Mouse (Mus musculus): Measurements from ENCODE around the gene Alpi. TPM values are rescaled to one million over a fixed set of nuclear protein-coding genes. Genes with fewer than 3 reads are reported as not detected.

Alpi gene
- 0.08 TPM in 1 of 2 replicates, not detected in the other for polyA plus RNA-seq (2012; rRNA removed)

DNA sequence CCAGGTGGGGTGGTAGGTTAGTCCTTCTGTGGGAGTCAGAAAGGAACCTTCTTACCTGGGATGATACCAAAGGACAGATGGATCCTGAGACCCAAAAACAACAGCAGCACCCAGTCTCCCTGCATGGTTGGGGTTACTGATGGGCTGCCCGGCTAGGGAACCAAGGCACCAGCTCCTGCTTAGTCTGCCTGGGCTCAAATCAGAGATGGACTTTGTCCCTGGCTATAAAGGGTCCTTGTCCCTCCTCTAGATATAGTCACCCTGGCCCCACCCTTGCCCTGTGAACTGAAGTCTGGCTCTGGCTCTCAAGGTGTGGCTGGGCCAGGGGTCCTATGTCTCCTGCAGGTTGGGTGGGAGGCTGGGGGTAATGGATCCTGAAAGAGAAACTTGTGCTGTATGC, at the start of gene Alpi:
Alpi (minus strand) TSS at position 196 of the 400 bp plus-strand sequence.
- DNase-seq (ENCODE audit: low read depth): no peak

DNA sequence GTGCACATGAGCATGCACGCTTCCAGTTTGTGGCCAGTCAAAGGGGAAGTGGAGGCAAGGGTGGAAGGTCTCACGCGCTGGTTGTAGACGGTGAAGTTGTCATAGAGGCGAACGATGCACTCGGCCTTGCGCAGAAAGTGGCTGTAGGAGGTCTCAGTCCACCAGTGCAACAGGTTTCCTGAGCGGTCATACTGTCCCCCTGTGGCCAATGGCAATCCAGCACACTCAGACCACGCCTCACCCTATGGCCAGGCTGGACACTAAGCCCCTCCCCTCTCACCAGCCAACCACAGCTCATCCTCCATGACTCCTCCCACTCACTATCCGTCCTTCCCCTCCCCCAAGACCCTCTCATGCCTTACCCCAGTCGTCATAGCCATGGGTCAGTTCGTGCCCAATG, 48.0 kb upstream of the Alpi start:
- no peak for DNase-seq (ENCODE audit: low read depth)

DNA sequence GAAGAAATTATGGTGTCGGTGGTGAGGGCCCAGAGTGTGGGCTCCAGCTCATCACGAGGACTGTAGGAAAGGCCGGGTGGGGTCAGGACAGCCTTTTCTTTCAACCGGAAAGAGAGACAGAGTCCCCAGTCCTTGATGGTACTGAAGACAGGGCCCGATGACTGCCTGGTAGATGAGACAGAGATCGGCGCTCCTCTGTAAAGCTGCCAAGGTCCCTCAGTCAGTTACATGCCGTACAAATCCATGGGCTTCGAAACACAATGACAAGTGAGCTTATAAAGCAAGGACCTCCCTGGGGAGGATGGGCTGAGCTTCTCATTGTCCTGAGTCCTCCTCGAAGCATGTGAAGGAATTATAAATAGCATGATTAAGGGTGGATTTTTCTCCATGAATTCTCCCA, 41.7 kb upstream of the Alpi start:
- DNase-seq (ENCODE audit: low read depth): no peak

DNA sequence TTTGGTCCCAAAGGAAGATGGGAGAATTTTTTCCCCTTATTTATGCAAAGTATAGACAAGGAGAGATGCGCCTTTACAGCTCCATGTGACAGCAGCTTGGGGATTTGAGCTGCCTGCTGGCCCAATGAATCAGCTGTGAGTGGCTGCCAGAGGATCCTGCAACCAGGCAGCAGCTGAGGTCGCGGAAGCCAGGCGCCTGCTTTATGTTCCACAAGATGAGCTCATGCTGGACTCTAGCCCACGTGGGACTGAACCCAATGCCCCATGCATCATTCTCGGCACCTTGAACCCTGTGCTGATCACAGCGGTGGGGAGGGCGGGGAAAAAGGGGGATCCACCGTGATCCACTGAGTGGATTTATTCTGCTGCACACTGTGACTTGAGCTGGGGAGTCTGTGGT, 41.0 kb upstream of the Alpi start:
- no peak for DNase-seq (ENCODE audit: low read depth)

DNA sequence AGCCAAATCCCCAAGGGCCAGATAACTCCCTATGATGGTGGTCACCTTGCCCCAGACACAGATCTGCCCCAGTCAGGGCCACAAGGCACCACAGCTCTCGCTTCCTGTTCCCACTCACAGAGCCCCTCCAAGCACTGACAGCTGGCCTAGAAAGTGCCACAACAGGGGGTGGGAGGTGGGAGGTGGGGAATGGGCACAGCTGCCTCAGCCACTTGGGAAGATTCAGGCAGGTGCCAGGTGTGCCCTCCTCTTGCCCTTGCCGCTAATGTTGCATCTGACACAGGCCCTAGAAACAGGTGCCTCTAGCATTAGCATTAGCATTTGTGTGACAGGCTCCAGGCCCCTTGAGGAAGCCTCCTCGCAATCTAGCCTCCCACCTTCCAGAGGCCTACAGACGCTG, 40.1 kb upstream of the Alpi start:
- DNase-seq (ENCODE audit: low read depth): no peak

DNA sequence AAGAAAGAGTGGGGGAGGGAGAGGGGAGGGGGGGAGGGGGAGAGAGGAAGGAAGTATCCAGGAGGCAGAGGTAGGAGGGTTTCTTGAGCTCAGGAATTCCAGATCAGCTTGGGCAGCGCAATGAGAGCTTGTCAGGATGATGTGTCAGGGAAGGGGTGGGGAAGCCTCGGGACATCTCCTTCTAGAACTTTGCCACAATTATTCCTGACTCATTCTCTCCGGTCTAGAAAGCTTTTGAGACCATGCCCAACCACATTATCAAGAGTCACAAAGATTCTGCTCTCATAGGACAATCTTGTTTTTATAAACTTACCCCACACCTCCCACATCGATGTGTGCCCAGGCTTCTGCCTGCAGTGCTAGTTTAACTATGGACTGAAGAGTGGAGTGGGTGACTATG, 30.4 kb upstream of the Alpi start:
- no peak for DNase-seq (ENCODE audit: low read depth)

DNA sequence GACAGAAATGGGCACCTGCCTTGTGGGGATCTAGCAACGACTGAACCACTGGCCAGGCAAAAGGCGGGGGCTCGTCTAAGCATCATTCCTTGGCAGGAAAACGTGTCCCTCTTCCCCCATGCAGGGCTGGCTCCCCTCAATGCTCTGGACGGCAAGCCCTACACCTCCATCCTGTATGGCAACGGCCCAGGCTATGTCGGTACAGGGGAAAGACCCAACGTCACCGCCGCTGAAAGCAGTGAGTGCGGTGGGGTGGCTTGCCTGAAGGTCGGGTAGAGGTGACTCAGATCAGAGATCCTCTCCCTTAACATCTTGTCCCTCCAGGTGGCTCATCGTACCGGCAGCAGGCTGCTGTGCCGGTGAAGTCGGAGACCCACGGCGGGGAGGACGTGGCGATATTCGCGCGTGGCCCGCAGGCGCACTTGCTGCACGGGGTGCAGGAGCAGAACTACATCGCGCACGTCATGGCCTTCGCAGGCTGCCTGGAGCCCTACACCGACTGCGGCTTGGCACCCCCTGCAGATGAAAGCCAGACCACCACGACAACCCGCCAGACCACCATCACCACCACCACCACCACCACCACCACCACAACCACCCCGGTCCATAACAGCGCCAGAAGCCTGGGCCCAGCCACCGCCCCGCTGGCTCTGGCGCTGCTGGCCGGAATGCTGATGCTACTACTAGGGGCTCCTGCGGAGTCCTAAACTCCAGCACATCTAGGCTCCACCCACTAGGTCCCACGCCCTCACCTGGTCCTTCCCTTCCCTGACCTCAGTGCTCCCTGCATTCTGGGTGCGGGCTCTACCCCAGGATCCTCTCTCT, 26.0 kb upstream of the Alpi start:
- DNase-seq (ENCODE audit: low read depth): no peak

DNA sequence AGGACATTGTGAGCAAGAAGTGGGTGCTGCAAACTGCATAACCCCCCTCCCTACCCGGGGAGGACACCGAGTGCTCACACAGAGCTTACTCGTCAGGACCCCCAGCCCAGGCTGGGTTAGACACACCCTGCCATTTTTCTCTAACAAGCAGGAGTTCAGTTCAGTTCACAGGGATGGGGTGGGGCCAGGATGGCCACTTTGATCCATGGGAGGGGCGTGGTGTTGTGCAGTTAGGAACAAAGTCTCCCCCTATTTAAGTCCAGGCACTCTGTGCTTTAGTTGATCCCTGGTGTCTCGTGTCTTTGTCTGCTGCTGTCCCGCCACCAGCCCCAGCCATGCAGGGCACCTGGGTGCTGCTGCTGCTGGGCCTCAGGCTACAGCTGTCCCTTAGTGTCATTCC, 23.3 kb upstream of the Alpi start, which contains the start of gene Akp3:
Akp3 (plus strand) TSS at position 301 of the 400 bp plus-strand sequence.
- DNase-seq (ENCODE audit: low read depth): no peak

DNA sequence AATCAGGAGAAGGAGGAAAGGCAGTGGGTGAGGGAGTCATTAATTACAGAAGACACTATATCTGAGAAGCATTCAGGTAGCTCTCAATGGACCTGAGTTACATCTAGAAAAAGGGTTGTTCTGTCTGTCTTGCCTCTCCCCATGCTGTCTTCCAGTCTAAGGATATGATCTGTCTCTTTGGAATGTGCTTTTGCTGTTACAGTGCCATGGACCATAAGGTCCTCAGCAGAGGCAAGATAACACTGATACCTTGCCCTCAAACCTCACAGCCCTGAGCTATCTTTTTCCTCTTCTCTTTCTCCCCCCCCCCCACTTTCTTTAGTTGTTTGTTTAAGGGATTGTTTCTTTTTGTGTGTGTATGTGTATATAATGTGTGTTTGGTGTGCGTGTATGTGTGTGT, 13.4 kb upstream of the Alpi start:
- no peak for DNase-seq (ENCODE audit: low read depth)

DNA sequence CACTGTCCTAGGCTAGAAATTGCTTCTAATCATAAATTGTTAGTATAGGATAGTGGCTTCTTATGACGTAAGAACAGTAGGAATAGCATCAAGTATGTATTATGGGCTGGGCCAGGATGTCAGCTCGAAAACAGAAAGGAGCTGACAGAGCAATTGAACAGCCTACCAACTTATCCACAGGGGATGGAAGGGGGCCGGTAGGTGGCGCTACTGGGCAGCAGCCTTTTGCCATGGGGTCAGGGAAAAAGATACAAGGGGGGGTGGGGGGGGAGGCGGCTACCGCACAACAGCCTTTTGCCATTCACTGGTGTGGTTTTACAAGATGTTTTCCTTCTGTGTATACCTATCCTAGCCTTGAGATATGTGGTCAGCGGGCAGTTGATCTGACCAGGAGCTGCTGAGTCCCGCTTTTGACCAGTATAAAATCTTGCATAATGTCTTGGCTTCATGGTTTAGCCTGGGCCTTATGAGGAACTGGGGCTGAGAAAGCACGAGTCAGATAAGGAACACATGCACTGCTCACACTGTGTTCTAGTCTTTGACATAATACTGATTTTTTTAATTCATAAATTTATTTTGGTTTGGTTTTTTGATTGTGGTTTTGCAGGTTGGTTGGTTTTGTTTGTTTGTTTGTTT, 10.4 kb upstream of the Alpi start:
- DNase-seq (ENCODE audit: low read depth): no peak

DNA sequence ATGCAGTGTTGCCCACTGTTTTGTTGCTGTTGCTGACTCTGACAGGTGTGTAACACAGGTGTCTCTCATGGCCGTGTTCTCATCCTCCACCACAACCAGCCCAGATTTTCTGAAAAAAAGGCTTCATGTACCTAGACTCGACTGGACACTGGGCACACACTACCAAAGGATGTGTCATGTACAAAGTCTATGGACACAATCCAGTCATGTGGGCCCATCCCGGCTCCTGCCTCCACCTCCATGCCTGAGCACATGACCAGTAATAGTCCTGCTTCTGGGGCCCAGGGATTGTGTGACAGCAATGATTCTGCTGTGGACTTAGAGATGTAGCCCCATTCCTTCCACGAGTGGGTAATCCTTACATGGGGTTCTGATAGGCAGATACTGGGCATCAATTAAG, 7.2 kb upstream of the Alpi start:
- no peak for DNase-seq (ENCODE audit: low read depth)

DNA sequence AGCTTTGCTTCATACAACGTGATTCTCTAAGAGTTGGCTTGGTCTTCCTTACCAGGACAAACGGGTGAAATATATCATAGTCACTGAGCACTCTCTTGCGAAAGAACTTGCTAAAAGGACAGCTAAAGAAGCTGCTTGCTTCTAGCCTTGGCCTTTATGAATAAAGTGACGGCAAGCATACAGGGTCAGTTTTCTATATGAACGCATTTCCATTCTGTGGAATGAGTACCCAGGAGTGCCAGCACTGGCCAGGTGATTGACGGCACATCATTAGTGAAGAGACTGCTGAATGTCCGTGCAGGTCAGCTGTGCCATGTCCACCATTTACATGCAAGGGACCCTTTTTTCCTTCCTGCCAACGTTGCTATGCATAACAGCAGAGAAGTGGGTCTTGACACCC, 5.1 kb upstream of the Alpi start:
- no peak for DNase-seq (ENCODE audit: low read depth)

DNA sequence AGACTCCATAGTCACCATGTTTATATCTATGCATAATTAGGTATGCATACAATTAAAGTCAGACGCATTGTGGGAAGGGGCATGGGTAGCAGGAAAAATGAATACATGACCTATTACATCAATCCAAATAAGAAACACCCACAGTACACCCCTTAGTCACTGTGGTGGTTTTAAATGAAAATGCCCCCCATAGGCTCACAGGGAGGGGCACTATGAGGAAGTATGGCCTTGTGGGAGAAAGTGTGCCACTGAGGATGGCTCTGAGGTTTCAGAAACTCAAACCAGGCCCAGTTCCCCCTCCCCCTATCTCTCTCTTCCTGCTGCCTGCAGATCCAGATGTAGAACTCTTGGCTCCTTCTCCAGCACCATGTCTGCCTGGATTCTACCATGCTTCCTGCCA, 2.5 kb upstream of the Alpi start:
- no peak for DNase-seq (ENCODE audit: low read depth)

DNA sequence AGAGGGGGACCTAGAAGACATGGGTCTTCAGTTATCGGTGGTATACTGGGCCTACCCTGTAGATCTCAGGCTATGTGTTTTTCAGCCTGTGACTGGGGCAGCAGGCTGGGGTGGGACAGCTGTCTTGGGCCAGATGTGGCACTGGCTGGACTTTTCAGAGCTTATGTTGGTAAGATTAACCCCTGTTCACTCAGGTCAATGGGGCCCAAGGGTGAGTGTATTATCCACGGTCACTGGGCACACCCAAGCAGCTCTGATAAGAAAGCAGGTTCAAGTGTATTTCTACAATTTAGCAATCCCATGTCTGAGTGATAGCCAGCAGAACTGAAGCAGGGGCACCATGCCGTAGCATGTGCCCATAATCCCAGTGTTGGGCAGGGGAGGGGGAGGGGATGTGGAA, 708 bp upstream of the Alpi start:
- no peak for DNase-seq (ENCODE audit: low read depth)

DNA sequence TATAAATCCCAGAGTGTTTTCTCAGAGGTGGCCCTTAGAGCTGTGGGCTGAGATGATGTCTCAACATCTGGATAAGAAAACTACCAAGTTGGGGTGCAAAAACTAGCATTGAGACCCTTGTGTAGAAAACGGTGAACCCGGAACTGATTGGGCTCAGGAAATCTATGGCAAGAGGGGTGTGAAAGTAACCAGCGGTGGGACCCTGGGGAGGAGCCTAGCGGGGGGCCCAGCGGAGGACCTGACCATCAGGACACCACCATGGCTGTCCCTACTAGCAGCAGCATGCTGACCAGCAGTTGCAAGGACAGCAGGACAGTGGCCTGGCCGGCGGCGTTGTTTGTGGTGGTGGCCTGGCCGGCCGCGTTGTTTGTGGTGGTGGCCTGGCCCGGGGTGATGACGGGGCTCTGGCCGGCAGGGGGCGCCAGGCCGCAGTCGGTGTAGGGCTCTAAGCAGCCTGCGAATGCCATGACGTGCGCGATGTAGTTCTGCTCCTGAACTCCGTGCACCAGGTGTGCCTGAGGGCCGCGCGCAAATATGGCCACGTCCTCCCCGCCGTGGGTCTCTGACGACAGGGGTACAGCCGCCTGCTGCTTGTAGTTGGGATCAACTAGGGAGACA, 2.9 kb downstream of the Alpi start:
- no peak for DNase-seq (ENCODE audit: low read depth)

DNA sequence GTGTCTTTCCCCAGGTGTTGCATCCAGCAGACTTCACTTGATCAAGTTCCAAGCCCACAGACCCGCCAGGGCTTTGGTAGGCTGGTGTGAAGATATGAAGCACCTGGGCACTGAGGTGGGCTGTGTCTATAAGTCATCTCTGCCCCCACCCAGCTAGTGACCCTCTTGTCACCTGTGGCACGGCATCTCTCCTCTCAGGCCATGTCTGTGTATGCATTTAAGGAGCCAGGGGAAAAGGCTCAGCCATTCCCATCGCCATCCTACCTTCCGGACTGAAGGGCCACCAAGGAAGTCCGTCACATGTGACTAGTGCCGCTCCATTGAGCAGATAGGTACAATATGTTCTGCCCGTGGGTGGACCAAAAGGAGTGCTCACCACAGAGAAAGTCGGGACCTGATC, 5.8 kb downstream of the Alpi start:
- DNase-seq (ENCODE audit: low read depth): no peak

DNA sequence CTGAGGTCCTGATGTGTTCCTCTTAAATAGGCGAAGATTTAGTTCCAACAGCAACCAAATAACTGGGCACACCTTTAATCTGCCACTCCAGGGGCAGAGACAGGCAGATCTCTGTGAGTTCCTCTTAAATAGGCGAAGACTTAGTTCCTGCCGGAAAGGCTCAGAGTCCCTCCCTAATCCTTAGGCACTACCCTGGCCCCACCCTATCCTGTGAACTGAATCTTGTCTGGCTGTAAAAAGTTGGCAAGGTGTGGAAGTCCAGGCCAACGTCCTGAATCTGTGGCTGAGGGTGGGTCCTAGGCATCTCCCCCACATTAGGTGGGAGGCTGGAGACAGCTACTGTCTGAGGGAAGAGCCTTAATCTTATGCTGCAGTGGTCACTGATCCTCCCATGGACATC, 11.6 kb downstream of the Alpi start, which contains the start of gene Alppl2:
Alppl2 (minus strand) TSS at position 101 of the 400 bp plus-strand sequence.
- DNase-seq (ENCODE audit: low read depth): no peak

DNA sequence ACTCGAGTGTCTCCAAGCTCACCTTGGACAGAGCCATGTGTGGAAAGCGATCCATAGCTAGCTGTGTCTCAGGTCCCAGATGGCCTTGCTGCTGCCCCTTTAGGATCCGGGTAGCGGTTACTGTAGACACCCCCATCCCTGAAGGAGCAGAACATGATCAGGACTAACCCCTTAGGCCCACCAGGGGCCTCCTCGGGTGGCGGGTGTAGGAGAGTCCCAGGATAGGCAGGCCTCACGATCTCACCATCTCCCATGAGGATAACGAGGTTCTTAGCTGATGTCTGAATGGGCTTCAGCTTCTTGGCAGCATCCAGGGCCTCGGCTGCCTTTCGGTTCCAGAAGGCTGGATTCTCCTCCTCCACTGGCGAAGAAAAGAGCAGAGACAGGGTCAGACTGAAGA, 12.2 kb downstream of the Alpi start:
- no peak for DNase-seq (ENCODE audit: low read depth)

DNA sequence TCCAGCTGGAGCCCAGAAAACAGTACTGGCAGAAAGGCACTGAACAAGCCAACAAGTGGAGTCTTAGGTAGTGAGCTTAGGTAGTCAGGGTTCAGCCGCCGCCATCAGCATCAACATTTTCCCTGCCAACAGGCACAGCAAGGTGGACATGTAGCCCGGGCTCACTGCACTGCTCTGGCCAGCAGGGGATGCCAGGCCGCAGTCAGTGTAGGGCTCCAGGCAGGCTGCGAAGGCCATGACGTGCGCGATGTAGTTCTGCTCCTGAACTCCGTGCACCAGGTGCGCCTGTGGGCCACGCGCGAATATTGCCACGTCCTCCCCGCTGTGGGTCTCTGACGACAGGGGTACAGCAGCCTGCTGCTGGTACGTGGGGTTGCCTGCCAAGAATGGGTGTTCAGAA, 14.4 kb downstream of the Alpi start:
- no peak for DNase-seq (ENCODE audit: low read depth)

DNA sequence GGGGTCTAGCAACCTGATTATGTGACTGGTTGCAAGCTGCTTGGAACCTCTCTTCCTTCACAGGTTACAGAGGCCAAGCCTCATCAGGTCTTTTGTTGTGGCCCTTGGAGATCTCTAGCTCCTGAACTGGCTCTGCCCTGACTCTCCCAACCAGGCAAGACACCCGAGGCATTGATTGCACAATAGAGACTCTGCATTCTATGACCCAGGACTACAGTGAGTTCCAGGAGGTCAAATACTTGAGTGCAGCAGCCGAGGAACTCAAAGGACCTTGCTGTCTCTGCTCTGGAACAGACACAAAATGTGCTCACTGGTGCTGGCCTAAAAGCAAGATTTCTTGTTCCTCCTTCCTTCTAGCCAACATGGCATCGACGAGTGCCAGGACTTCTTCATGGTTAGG, 15.2 kb downstream of the Alpi start:
- no peak for DNase-seq (ENCODE audit: low read depth)

DNA sequence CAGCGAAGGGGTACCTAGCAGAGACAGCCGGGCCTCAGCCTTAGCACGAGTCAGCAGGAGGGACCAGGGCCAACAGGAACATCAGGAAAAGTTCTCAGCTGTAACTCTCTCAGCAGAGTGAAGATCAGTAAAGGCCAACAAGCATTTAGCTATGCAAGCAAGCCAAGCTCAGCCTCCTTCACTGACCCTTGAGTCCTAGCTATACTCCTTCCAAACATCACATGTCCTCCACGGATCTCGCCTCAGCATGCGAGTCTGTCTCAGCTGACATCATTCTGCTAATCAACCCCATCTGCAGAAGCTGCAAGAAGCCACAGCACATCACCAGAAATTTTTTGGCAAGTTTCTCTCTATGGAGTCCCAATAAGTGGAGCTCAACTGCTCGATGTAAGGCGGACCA, 27.6 kb downstream of the Alpi start:
- DNase-seq (ENCODE audit: low read depth): no peak

DNA sequence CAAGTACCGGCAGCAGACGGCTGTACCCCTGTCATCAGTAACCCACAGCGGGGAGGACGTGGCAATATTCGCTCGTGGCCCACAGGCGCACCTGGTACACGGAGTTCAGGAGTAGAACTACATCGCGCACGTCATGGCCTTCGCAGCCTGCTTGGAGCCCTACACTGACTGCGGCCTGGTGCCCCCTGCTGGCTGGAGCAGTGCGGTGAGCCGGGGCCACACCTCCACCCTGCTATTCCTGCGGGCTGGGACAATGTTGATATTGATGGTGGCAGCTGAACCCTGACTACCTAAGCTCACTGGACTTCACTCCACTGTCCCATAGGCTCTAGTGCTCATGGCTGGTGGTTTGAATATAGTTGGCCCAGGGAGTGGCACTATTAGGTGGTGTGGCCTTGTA, 30.7 kb downstream of the Alpi start:
- DNase-seq (ENCODE audit: low read depth): no peak

DNA sequence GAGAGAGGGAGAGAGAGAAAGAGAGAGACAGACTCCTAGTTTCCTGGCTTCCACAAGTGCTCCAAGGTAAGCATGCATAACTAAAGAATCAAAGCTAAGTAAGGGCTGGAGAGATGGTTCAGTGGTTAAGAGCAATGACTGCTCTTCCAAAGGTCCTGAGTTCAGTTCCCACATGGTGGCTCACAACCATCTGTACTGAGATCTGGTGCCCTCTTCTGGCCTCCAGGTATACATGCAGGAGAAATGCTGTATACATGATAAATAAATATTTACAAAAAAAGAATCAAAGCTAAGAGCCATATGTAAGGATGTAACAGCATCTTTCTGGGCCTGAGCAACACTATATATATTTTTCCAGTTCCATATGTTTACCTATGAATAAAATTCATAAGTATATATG, 40.5 kb downstream of the Alpi start:
- DNase-seq (ENCODE audit: low read depth): no peak
